Mouse (Mus musculus): ENCODE data around the gene Garnl3.

Gene Garnl3

GRCm38 (mm10) chr2:32968024-32968614, 163.3 kb downstream of the Garnl3 start:
- no peak for DNase-seq (ENCODE audit: low spot score)

- peak; percentile 84 for DNase-seq (ENCODE audit: low spot score)
These were observed 164.5 kb downstream of the Garnl3 start for GRCm38 (mm10) chr2:32966689-32967631.

GRCm38 (mm10) chr2:32966184-32966688, 165.2 kb downstream of the Garnl3 start:
- no peak for DNase-seq (ENCODE audit: low spot score)

- DNase-seq (ENCODE audit: low spot score) = no peak
These were observed 165.8 kb downstream of the Garnl3 start for GRCm38 (mm10) chr2:32965511-32966183.

- no peak for DNase-seq (ENCODE audit: low spot score)
These were observed 166.6 kb downstream of the Garnl3 start for GRCm38 (mm10) chr2:32964659-32965457.

- DNase-seq (ENCODE audit: low spot score) = no peak
These were observed 167.5 kb downstream of the Garnl3 start for GRCm38 (mm10) chr2:32963981-32964380.

- DNase-seq (ENCODE audit: low spot score) = no peak
These were observed 167.9 kb downstream of the Garnl3 start for GRCm38 (mm10) chr2:32963544-32963943.

- no peak for DNase-seq (ENCODE audit: low spot score)
These were observed 168.6 kb downstream of the Garnl3 start for GRCm38 (mm10) chr2:32962875-32963220.

- peak; percentile 30 for DNase-seq (ENCODE audit: low spot score)
These were observed 169.2 kb downstream of the Garnl3 start for GRCm38 (mm10) chr2:32962062-32962874.

- DNase-seq (ENCODE audit: low spot score) = peak; percentile 95
These were observed 170.1 kb downstream of the Garnl3 start, which contains the start of the genes Rpl12 and Lrsam1 for GRCm38 (mm10) chr2:32961192-32961995. Gene Rpl12, plus strand, starts transcription at chr2:32961559. Gene Lrsam1, minus strand, starts transcription at chr2:32961614.

GRCm38 (mm10) chr2:32960273-32960672, 171.2 kb downstream of the Garnl3 start:
- DNase-seq (ENCODE audit: low spot score) = no peak

- no peak for DNase-seq (ENCODE audit: low spot score)
These were observed 174.1 kb downstream of the Garnl3 start for GRCm38 (mm10) chr2:32957344-32957743.

- no peak for DNase-seq (ENCODE audit: low spot score)
These were observed 176.9 kb downstream of the Garnl3 start for GRCm38 (mm10) chr2:32954581-32954980.

GRCm38 (mm10) chr2:32947454-32947853, 184.0 kb downstream of the Garnl3 start:
- no peak for DNase-seq (ENCODE audit: low spot score)

GRCm38 (mm10) chr2:32940483-32940882, 191.0 kb downstream of the Garnl3 start:
- no peak for DNase-seq (ENCODE audit: low spot score)

GRCm38 (mm10) chr2:32939418-32939817, 192.0 kb downstream of the Garnl3 start:
- DNase-seq (ENCODE audit: low spot score) = no peak

- no peak for DNase-seq (ENCODE audit: low spot score)
These were observed 192.7 kb downstream of the Garnl3 start for GRCm38 (mm10) chr2:32938741-32939140.

All from ovary, postnatal 36 days (tissue).